Mouse (Mus musculus) megakaryocyte, adult 5-6 weeks (primary cell): ENCODE measurements at regions not wholly inside any gene's neighbourhood (a gene's known extent, or its start where the extent isn't known, plus 50 kb on each side); places are given as distances from the start of the nearest gene placed in this dataset.
A peak's percentile ranks its signal among the peaks of the same experiment; 100 is the strongest.

ENCODE experiments used
- ATAC-seq: 2 replicates; pipeline ENCODE4 v1.8.0; 2016; ENCODE audit warnings: mild to moderate bottlenecking, inconsistent platforms; ENCODE audit not compliant: poor library complexity, severe bottlenecking

DNA sequence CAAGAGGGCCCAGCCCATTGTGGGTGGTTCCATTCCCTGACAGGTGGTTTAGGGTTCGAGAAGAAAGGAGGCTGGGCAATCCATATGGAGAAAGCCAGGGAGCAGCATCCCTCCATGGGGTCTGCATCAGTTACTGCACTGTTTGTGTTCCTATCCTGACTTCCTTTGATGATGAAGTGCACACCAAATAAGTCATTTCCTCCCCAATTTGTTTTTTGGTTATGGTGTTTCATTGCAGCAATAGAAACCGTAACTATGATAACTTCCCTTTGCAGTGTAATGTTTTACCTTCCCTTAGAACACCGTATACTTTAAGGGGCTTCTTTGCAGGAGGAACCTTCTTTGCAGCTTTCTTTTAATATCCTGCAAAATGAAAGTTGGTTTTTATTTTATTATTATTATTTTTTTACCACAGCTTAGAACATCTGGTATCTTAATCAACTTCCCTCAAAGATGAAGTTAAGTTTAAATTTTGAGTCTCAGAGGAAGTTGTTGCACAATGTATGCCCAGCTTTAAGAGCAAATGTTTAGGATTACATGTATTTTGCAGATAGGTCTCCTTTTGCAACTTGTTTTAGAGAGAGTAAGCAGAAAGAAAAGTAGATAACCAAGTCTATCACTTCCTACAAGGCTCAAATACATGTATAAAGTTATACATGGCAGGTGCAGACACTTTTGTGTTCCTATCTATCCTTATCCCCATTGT lies 1059.1 kb downstream of the Diaph2 start:
- ATAC-seq: peak; percentile 76

DNA sequence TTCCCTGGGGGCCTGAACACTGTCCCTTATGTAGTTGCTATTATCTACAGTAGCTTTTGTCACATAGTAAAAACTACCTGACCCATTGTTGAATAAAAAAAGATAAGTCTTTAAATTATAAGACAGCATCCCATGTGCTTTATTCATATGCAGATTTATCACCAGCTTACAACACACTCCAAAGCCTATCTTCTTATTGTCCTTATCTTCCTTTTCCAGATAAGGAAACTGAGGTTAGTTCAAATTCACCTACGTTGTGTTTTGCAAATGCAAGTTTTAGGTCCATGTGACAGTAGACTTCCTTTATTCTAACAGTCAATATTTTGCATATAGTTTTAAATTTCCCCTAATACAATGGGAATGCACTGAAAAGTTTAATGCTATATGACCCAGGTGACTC lies 1069.4 kb downstream of the Diaph2 start:
- no peak for ATAC-seq

DNA sequence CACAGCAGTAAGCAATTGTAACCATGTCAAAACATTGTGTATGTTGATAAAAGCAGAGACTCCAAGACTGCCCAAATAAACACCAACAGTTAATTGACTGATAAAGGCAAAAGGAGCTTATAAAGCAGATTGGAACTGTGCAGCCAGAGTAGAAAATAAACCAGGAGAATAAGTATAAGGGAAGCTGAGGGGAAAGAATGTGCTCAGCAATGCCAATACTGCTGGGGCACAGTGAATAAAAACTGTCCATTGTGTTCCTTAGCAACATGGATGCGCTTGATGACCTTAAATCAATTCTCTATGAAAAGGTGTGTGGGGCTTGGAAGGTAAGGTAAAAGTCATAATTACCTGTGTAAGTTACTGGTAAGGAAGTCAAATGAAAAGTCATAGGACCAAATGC lies 1070.2 kb downstream of the Diaph2 start:
- ATAC-seq: no peak

DNA sequence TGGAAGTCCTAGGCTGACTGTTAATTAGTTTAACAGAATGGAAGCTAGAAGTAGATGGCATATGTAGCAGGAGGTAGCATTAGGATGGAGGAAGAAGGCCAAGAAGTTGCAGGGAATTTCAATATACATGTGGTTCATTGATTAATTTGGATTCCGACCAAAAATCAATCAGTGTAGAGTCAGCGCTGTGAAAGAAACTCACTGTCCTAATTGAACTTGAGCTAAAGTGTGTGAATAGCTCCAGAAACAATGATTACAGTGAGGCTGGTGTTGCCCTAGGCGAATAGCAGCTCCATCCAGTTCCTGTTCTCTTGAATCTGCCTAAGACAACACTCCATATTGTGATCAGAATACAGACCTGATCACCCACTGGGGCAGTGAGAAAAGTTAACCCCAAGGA lies 1070.6 kb downstream of the Diaph2 start:
- ATAC-seq: no peak

DNA sequence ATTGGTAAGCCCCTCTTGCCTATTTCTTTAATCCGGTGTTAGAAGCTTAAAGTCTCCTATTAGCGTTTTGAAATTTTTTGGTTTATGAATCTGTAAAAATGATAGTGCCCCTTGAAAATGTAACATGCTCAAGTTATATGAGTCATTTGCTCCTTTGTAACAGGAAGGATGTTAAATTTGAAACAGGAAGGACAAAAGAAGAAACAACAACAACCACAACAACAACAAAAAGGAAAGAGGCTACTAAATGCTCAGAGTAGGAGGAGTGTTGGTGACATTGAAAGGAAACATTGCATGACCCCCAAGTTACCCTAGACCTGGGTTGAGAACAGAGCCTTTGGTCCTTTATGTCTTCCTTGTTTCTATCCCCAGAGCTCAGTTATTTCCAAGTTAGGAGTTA lies 1074.4 kb downstream of the Diaph2 start:
- ATAC-seq: no peak

DNA sequence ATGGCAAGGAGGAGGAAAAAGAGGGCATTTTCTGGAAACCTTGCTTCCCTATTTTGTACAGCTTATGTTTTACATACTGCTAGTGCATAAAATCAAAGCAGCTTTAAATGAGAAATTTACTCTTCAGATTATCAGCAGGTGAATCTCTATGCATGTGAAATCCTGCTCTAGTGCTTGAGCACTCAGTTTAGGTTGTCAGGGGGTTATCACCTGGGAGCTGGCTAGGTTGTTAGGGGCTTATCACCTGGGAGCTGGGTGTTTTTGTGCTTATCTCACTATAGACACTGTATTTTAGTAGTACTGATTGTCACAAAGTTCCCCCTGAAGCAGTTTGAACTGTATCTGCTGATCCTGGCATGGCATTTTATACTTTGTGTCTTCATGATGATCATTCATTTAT lies 1086.3 kb downstream of the Diaph2 start:
- ATAC-seq: no peak

DNA sequence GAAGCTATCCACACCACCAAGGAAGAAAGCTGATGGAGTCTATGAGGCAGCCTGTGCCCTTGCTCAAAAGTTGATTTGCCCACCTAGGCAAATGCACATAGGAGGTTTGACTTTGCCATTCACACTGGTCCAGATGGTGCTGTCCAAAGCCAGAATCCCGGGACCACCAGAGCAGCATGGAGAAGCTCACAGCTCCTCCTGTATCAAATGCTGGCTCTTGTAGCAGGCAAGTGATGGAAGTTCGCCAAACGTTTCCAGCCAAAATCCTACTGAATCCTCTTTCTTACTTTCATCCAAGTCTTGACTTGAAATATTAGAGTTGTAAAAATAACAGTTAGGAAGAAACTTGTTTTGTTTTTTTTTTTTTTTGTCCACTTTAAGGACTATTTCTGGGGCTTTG lies 1093.6 kb downstream of the Diaph2 start:
- no peak for ATAC-seq

DNA sequence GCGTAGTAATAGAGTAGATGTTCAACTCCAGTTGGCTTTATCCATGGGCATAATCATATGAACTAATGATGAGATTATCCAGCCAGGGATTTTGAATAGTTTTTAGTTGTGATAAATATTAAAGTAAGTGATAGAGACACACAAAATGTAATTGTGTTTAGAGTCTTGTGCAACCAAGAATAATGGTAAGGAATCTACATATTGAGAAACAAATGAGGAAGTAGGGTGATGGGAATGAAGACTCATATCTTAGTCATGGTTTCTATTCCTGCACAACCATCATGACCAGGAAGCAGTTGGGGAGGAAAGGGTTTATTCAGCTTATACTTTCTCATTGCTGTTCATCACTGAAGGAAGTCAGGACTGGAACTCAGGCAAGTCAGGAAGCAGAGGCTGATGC lies 1117.0 kb downstream of the Diaph2 start:
- ATAC-seq: peak; percentile 64

DNA sequence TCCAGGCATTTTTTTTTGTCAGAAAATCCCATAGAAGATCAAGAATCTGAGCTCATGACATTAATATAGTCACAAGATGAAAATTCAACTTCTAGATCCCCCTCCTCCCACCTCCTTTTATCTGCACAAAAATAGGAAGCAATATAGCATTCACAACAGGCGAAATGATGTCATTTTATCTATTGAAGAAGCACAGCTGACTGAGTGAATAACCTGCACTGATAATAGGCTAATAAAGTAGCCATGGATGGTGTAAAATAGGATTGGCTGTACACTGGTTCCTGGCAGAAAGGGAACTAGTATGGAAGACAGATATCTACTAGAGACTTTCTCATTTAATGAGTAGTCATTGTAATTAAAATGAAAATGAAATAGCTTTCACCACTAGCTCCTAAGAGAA lies 1124.6 kb downstream of the Diaph2 start:
- ATAC-seq: no peak

DNA sequence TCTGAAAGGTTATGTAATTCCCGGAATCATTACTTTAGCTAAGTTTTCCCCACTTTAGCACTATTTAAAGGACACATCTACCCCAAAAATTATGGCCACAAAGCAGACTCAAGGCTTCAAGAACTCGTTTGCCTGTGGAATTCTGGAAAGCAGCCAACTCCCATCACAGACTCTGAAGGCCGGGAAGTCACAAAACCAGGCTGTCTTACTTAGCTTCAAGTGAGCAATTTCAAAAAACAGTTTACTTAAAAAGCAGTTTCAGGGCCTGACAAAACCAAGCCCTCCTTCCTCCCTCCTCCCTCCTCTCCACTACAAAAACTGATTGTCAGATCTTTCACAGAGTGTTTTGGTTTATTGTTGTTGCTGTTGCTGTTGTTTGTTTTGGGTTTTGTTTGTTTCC lies 1125.7 kb downstream of the Diaph2 start:
- no peak for ATAC-seq

DNA sequence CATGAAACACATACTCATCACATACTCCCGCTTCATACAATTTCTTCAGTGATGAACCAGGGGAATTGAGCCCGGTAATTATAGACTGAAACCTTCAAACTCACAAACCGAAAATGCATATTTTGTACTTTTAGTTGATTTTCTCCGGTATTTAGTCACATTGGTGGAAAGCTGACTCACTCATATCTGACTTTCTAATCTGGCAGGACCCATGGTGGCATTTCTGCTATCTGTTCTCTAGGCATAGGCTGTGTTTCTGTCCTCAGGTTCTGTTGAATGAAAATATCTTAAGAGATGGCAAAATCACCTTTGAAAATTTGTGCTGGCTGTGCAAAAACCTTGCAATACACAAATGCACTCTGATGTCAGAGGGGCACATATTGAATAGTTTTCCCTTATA lies 1126.6 kb downstream of the Diaph2 start:
- ATAC-seq: no peak
